8 mouse cellular contexts compared by ENCODE assay signal in the genomic region with DNA sequence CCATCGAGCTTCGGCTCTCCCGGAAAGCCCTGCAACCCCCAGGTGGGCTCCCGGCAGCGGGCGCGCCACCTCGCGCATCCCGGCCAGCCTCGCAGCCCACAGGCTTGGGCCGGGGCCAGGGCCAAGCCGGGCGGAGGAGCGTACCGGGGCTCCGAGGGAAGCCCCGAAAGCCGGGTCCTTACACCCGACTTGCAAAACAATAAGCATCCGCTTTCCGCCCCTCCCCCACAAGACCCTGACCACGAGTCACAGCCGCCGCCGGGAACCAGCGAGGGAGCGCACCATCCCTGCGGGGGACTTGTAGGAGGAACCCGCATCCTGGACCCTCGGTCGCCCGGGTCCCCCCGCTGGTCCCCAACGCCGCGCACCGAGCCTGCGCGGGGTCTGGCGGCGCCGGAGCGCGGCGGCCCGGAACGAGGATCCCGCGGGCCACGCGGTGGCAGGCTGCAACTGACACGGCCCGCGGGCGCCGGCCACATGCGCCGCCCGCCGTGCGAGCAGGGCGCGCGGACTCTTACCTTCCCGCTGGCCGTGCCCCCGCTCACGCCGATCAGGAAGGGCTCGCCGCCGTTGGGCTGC. TPM values are rescaled to one million over a fixed set of nuclear protein-coding genes. Genes with fewer than 3 reads are reported as not detected.
DNase-seq lines count a peak whose midpoint lies in the region; ATAC-seq and TF ChIP-seq lines count a peak whose summit lies in the region.

No protein-coding gene starts in this region.

- H3K27ac ChIP-seq in cortical plate, adult 2 months (ENCODE audit: insufficient read depth, low read length): peak overlapping the region; percentile 74
- peak overlapping the region; percentile 91 for H3K27ac ChIP-seq in heart, embryonic 11.5 days (ENCODE audit: low read depth, low read length)
- H3K27ac ChIP-seq in lung, postnatal 0 days (ENCODE audit: low read length): peak overlapping the region; percentile 89

- no peak for TF ChIP-seq CTCF in cortical plate, adult 2 months (IDR thresholded peaks at IDR 0.05; ENCODE audit: extremely low read depth, insufficient read depth, low read length)
- TF ChIP-seq CTCF in lung, postnatal 0 days (IDR thresholded peaks at IDR 0.05): no peak; the same call in none of the 2 replicates

- H3K9me3 ChIP-seq in heart, embryonic 11.5 days (replicated peaks; ENCODE audit: control insufficient read depth, low read length): no peaks in the 10 kb centered on the region
- H3K9me3 ChIP-seq in lung, postnatal 0 days (ENCODE audit: low read length): no peaks in the 10 kb centered on the region

- H3K9ac ChIP-seq in heart, embryonic 11.5 days (ENCODE audit: low read depth, low read length): peak overlapping the region; percentile 89
- H3K9ac ChIP-seq in lung, postnatal 0 days (replicated peaks; ENCODE audit: low read depth): peak overlapping the region; percentile 50

- H3K27me3 ChIP-seq in heart, embryonic 11.5 days (ENCODE audit: control insufficient read depth, insufficient read depth, low read length): no peaks in the 10 kb centered on the region
- no peaks in the 10 kb centered on the region for H3K27me3 ChIP-seq in lung, postnatal 0 days (replicated peaks; ENCODE audit: insufficient read depth, low read length)

- peak overlapping the region; percentile 52 for H3K4me3 ChIP-seq in cortical plate, adult 2 months (ENCODE audit: insufficient read depth, low read length)
- peak overlapping the region; percentile 77 for H3K4me3 ChIP-seq in heart, embryonic 11.5 days (ENCODE audit: low read depth, low read length)
- H3K4me3 ChIP-seq in lung, postnatal 0 days (ENCODE audit: low read depth, low read length): peak overlapping the region; percentile 77

- peak; percentile 37 for ATAC-seq in heart, embryonic 11.5 days (replicated peaks; ENCODE audit: insufficient number of reproducible peaks, low FRiP score, low TSS enrichment)
- ATAC-seq in lung, postnatal 0 days: peak; percentile 23

- WGBS in heart, embryonic 11.5 days (ENCODE audit: insufficient replicate concordance): under 1% methylated on average over 72 of the region's 73 CpGs
- 0% methylated on average over 38 of the region's 73 CpGs for WGBS in lung, postnatal 0 days

- no peak for TF ChIP-seq EP300 in lung, postnatal 0 days (IDR thresholded peaks at IDR 0.05)

- no peak for TF ChIP-seq POLR2A in cortical plate, adult 2 months (IDR thresholded peaks at IDR 0.05; ENCODE audit: extremely low read depth, insufficient read depth, low read length)

- H3K4me2 ChIP-seq in heart, embryonic 11.5 days: peak overlapping the region; percentile 78
- peak overlapping the region; percentile 97 for H3K4me2 ChIP-seq in lung, postnatal 0 days (replicated peaks; ENCODE audit: low read depth, low read length)

- no peaks in the 10 kb centered on the region for H3K36me3 ChIP-seq in heart, embryonic 11.5 days (ENCODE audit: control insufficient read depth, insufficient read depth, low read length)
- no peaks in the 10 kb centered on the region for H3K36me3 ChIP-seq in lung, postnatal 0 days (ENCODE audit: insufficient read depth, low read length)

- peaks cover 4% of the 10 kb centered on the region for H3K4me1 ChIP-seq in cortical plate, adult 2 months (ENCODE audit: control insufficient read depth, insufficient read depth, low read length)
- H3K4me1 ChIP-seq in heart, embryonic 11.5 days (ENCODE audit: control insufficient read depth, insufficient read depth, low read length): peaks cover 19% of the 10 kb centered on the region
- no peaks in the 10 kb centered on the region for H3K4me1 ChIP-seq in lung, postnatal 0 days (ENCODE audit: insufficient read depth, low read depth, low read length)

- peak; percentile 89 for DNase-seq in A20 (ENCODE audit: low read depth, low spot score)
- peak; percentile 64 for DNase-seq in T-cell, adult 2 months (ENCODE audit: low spot score)
- DNase-seq in kidney, postnatal 25 days: peak; percentile 53 to 68
- peak; percentile 63 for DNase-seq in lung, postnatal 0 days (ENCODE audit: low spot score)
- peak; percentile 59 for DNase-seq in ovary, postnatal 10 days (ENCODE audit: low spot score)
- peak; percentile 88 for DNase-seq in thymus, postnatal 25 days

RNA-seq across cellular contexts. Expression of a gene that starts 0.8 kb away (rescaled TPM):
- polyA plus RNA-seq in cortical plate, adult 2 months (2012; rRNA removed): 19.7 and 20.5 TPM in 2 replicates
- polyA plus RNA-seq in heart, embryonic 11.5 days (2014; fragmentation: Nextera tagmentation; extraction: Ambion mirVana): 66.6 and 71.2 TPM in 2 replicates
- 21.6 and 22.9 TPM in 2 replicates for polyA plus RNA-seq in lung, postnatal 0 days (2015; fragmentation: Nextera tagmentation; extraction: Ambion mirVana)

RNA-seq across cellular contexts. Expression of a gene that starts 23.8 kb away (rescaled TPM):
- polyA plus RNA-seq in cortical plate, adult 2 months (2012; rRNA removed): 61.4 and 70.4 TPM in 2 replicates
- 96.1 and 98.9 TPM in 2 replicates for polyA plus RNA-seq in heart, embryonic 11.5 days (2014; fragmentation: Nextera tagmentation; extraction: Ambion mirVana)
- polyA plus RNA-seq in lung, postnatal 0 days (2015; fragmentation: Nextera tagmentation; extraction: Ambion mirVana): 94.7 and 99.7 TPM in 2 replicates

Comparison
In these comparisons a context has a peak if more than half of its experiments do, and no peak if none do; other contexts are left out.
1. Peak in every context shown above with its lines: DNase-seq, ATAC-seq, H3K4me3 ChIP-seq and H3K27ac ChIP-seq.